Mouse (Mus musculus) neutrophil, adult 5-6 weeks (primary cell): ENCODE data around the gene Alx3. TPM values are rescaled to one million over a fixed set of nuclear protein-coding genes. Genes with fewer than 3 reads are reported as not detected.

ENCODE experiments used
- ATAC-seq: fragments of 151-379, 151-347 bp; 2 replicates; pipeline ENCODE4 v1.8.0; 2017; ENCODE audit warnings: mild to moderate bottlenecking, moderate TSS enrichment; ENCODE audit not compliant: insufficient number of reproducible peaks, poor library complexity, low FRiP score, severe bottlenecking; ENCODE audit errors: extremely low read depth
- total RNA-seq: library from RNA; stranded (forward); fragments of 200-1000 nt; gene quantifications from 2 replicates; pipeline ENCODE4 v1.2.3, GENCODE M21; 2017

Alx3 gene
- not detected in 2 replicates for total RNA-seq

DNA sequence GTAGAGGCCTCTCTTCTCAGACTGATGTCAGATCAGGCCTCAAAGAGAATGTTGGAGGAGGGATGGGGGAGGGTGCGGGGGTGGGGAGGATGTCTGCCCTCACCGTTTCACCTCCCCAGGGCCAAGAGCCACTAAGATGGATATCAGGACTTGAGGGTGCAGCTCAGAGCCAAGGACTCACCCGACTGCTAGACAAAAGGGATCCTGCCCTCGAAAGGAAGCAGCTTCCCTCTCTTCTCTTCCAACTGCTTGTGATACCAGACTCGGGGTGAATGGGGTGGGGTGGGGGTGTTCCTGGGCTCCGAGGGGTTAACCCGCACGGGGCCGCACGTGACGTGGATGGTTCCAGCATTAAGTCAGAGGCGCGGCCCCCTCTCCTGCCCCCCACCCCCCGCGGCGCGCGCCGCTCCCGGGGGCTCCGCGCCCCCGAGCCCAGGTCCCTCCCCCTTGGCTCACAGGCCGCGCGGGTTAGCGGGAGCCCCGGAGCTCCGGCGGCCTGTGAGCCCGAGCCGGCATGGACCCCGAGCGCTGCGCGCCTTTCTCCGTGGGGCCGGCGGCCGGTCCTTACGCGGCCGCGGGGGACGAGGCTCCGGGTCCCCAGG, at the start of gene Alx3:
TSS of gene Alx3 (plus strand) at position 370 of the 602 bp plus-strand sequence.
- ATAC-seq, result no peak

DNA sequence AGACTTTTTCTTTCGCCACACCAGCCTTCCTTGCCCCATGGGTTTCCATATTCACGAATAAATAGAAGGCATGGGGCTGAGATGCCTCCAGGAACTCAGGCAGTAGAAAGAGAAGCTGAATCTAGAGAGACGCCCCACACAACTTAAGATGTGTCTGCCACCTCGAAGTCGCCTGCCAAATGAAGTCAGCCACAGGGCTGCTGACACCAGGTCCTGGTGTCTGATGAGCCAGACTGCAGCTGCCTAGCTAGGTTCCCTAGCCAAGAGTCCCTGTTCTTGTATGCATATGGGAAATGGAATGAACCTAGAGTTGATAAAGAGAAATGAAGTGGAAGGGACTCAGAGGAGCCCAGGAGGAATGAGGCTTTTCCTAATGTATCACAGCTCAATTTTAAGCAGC, 49.6 kb upstream of the Alx3 start:
- ATAC-seq, result no peak

DNA sequence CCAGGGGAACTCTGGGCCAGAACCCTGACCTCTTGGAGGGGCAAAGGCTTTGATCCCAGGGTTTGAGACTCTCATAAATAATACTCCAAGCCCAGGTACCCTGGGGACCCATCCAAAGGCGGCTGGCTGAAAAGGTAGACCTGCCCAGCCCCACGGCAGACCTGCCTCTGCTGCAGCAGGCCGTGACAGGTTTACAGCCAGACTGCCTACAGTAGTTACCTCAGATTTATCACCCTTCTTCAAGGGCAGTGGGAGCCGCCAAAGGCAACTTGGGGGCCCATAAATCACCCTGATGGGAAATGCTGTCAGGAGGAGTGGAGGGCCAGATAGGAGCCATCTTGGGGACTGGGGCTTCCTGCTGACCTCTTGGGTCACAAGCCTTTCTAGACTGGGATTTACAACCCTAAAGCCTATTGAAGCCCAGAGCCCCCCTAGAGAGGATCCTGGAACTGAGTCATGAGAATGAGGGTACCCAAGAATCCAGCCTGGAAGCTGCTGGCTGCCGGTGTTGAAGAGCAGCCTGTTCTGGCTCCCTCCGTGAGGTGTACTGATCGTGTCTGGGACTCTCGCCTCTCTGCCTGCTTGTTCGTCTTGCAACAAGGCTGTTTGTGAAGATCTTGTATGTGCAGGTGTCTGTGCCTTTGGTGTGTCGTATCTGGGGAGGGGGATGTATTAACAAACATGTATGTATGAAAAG, 49.0 kb upstream of the Alx3 start:
- ATAC-seq, result no peak

DNA sequence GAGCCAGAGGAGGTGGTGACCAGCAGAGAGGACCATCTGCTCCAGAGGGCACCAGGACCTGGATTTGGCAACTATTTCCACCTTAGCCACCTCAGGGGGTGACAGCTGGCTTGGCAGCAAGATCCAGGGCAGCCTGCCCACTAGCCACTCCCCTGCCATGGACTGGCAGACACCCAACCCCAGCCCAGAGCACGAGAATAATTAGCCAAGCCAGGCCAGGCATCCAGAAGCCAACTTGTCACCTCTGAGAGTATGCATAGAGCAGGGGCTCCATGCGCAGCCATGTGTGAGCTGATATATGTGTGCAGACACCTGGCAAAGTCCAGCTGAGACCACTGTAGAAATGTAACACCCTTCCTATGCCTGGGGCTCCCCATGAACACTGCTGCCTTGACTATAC, 47.9 kb upstream of the Alx3 start:
- no peak for ATAC-seq

DNA sequence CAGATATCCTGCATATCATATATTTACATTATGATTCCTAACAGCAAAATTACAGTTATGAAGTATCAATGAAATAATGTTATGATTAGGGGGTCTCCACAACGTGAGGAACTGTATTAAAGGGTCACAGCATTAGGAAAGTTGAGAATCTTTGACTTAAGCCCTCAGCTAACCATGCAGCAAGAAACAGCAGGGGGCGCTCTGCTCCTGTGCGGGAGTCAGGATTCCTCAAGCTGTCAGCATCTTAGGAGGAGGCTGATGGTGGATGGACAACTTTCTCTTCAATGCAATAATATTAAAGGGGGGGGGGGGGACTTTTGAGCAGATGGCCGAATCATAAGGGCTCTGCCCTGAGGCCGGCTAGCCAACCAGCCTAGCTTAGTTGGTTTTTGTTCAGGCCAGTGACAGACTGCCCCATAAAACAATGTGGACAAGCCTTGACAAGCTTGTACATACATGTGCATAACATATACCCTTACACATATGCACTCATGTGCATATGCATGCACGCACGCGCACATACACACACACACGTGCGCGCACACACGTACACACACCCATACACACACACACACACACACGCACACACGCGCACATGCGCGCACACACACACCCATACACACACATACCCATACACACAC, 44.3 kb upstream of the Alx3 start:
- ATAC-seq, result no peak

DNA sequence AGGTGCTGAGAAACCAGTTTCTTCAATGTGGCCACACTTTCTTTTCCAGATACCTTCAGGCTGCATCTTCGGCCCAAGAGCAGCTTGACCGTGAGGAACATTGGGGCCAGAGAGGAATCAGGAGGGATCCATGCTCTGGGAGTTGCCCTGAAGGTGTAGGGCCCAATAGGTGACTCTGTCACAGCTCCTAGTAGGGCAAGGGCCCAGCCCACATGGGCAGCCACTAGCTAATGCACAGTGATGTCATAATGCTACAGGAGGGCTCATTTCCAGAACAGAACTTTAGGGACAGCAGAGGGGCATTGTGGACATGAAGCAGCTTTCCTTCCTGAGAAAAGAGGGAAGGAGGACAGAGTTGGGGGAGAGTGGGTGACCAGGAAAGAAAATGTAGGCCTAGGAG, 40.0 kb upstream of the Alx3 start, which contains the start of gene Ubl4b:
TSS of gene Ubl4b (minus strand) at position 232 of the 400 bp plus-strand sequence.
- ATAC-seq, result no peak

DNA sequence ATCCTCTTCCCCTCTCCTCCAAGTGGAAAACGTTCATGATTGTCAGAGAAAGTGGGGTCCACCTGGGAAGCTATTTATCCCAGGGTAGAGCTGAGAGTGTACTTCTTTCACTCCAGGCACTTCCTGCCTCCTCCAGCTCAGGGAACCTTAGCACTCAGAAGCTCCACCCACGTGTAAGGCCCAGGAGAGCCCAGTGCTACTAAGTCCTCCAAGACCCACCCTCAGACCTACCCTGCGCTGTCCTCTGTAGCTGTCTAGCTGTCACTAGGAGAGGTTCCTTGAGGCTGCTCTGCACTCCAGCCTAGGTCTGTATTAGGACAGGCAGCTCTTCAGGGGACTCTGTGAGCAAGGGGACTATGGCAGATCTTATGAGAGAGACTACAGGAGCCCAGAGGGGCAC, 36.1 kb upstream of the Alx3 start:
- no peak for ATAC-seq

DNA sequence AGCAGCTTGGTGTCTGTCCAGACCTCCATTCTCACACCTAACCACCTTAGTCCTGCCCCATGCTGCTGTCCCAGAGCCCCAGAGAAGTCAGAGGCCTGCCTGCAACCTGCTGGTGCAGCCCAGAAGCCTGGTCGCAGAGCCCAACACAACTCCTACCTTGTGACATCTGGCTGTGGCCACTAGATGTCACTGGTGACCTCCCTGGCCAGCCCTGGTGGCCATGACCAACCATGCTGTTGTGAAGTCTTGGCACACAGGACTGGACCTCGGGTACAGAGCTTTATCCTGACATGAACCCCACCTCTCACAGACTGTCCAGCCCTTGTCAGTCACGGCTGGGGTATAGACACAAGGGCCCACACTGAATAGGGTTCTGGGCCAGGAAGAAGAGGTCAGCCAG, 35.6 kb upstream of the Alx3 start:
- ATAC-seq, result no peak

DNA sequence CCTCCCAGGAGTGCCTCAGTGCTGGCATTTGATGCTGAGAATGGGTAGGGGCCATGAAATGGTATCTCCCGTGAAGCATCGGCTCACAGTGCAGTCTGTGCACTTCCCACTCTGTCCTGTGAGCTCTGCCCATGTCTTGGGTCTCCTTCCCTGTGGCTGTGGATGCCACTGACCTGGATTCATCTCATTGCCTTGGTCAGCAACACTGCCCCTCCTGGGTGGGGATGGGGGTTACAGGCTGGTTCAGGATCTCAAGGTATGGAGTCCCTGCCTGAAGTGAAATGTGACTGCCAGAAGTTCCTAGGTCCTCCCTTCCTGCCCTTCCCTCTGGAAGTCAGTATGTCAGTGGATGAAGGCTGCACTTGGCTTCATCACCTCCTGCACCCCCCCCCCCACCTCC, 32.7 kb upstream of the Alx3 start:
- ATAC-seq, result no peak

DNA sequence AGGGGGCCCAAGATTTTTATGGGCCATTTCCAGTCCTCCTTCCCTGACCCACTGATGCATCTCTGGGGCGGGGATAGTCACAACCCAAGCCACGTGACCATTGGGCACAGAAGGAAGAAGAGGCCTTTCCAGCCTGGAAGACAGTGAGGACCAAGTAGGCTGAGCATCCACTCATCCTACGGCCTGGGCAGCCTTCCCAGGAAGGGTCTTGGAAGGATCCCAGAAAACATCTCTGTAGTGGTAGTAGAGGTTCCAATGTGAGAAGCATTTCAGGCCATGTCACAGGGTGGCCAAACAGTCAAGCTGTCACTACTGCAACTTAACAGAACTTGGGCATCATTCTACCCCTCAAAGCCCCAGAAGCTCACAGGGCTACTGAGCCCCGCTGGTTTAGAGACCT, 32.2 kb upstream of the Alx3 start:
- no peak for ATAC-seq

DNA sequence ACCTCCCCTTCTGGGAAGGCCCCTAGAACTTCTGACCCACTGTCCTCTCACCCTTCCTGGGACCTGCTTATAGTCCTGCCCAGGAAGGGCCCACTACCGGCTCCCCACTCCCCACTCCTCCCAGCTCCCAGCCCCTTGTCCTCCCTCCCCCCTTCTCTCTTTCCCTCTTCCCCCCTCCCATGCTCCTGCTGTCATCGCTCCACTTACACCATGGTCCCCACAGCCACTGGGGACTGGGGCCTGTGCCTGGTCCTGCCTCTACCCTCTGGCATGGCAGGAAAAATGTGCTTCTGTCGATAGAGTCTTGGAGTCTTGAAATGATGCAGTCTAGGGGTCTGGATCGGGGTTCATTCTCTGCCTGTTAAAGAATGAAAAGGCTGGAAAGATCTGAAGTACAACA, 31.0 kb upstream of the Alx3 start:
- ATAC-seq, result no peak

DNA sequence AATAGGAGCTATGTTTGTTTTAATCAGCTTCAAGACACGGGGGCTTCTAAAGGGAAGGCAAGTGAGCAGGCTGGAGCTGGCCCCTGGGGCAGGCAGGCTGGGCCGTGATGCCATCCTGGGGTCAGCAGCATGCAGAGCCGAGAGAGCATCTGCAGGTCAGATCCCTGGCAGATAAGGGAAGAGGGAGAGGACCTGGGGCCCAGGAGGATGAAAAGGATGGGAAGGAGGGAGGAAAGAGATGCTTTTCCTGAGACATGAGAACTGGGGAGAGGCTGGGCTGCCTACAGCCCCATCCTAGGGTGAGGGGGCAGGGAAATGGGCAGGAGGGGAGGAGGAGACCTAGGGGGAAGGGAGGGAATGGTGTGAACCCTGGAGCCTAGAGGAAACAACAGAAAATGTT, 29.5 kb upstream of the Alx3 start:
- ATAC-seq, result no peak

DNA sequence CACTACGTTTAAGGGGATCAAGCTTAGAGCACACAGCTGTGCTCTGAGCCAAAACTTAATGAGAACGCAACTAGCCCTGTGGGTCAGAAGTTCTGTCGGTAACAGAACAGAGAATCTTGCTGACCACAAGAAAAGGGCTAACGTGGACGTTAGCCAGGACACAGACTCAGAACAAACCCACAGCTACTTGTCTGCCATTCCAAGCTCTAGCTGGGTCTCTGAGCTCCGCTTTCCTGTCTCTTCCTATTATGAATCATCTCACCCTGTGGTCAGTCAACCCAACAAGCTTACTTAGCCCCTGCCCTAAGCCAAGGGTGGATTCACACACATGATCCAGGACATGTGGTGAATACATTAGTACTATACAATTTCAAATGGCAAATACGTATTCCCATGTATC, 27.1 kb upstream of the Alx3 start:
- ATAC-seq, result no peak

DNA sequence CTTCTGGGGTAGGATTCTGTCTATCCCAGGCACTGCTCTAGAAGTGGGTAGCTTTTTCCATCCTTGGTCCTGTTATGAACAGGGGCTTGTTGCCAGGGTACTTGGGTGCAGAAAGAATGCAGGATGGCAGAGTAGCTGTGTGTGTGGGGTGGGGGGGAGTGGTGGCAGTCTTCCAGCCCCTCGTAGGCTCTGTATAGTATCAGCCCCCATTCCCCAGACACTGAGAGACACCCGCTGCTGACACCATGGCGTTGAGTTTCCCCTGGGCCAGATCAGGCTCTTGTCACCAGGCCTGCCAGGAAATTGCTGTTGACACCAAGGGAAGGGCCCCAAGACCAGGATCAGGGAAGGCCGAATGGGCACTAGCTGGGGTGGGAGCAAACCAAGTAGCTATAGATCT, 26.1 kb upstream of the Alx3 start:
- no peak for ATAC-seq

DNA sequence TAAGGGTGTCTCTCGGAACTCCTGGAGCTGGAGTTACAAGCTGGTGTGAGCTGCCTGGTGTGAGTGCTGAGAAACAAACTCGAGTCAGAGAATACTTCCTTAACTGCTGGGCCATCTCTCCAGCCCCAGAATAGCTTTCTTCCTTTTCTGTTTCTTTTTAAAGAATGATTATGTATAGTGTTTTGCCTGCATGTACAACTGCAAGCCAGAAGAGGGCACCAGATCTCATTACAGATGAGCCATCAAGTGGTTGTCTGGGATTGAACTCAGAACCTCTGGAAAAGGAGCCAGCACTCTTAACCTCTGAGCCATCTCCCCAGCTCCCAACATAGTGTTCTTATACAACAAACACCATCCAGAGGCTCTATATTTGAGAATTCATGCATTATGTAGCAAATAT, 23.6 kb upstream of the Alx3 start:
- no peak for ATAC-seq

DNA sequence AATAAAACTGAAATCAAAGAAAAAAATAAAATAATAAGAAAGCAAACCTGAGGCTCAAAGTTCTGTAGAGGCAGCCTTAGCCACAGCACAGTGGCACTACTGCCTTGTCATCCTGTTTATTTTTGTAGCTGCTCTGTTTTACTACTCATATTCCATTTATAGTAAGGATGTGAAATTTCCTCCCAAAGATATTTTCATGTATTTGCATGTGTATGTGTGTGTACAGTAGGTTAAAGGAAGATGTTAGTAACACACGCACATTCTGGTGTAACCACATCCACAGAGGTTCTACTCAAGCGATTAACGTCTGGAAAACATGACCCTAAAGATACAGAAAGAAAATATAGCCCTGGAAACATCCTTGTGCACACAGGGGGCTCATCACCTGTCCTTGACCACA, 18.0 kb upstream of the Alx3 start:
- no peak for ATAC-seq

DNA sequence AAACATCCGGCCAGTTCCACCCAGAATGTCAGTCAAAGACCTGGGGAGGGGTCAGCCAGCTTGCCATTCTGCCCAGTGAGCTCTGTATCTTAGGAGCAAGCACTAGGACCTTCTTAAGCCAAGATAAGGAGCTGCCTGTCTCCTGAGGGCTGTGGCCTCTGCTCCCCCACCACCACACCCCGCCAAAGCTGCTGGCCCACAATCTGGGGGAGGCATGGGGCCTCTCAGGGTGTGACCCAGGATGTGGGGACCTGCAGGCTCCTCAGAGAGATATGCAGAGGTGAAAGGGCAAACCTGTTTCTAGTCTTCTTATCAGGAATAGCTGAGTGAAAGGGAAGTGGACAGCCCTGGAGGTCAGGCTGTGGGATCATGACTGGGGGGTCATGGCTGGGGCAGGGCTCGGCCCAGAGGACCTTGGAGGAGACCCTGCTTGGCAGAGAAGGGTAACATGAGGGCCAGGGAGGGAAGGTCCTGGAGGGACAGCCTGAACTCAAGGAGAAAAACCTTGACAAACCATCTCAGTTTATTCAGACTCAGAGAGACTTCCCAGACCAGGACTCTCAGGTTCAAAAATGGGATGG, 16.9 kb upstream of the Alx3 start:
- ATAC-seq, result 0 out of 2 replicates have a peak, but pooled peaks have one; percentile 23

DNA sequence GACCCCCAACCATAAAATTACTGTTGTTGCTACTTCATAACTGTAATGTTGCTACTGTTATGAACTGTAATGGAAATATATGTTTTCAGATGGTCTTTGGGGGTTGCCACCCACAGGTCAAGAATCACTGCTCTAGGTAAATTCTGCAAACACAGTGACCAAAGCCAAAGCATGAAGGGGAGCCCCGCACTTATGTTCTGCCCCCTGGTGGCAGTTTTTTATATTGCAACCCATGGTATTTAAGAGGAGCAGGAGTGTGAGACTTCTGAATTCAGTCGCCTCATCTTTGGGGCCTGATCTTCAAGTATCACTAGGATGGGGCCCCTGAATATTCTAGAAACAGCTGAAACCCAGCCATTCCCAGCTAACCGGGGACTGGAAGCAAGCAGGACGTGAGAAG, 15.4 kb upstream of the Alx3 start:
- no peak for ATAC-seq

DNA sequence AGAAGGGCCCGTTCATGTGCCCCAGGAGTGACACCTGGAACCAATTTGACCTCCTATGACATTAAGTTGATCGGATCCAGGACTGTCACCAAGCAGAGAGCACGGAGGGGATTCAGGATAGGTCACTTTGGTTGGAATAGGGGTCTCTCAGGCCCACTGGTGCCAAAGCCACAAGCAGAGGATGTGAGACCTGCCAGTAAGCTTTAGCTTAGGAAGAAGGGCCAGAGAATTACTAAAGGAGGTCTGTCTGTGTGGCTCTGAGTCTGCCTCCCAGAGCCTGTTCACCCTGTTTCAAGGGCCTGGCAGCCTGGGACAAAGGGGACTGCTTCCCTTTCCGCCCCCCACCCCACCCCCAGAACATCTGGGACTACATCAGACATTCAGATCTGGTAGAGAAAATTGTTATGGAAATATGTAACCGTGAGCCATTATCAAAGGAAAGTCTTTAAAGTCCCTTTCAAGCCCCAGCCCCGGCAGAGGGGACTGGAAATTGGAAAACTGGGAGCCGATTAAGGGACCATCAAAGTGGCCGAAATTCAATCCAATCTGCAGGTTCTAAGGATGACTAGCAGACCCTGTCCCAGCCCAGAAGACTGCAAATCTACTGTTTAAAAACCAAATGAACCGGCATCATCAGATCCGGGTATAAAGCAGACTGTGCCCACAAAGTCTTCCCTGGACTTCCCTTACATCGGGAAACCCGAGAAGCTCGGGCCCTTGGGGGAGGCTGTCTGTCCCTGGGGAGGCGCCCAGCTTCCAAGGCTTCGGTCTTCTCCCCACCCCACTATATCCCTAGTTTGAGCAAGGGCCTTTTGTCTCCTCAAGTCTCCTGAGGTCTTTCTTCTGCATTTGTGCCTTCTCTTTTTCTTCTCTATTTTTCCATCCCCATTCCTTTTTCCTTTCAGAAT, 13.5 kb upstream of the Alx3 start:
- no peak for ATAC-seq
